Mouse (Mus musculus): ENCODE measurements at regions not wholly inside any gene's neighbourhood (a gene's known extent, or its start where the extent isn't known, plus 50 kb on each side); places are given as distances from the start of the nearest gene placed in this dataset.

DNA sequence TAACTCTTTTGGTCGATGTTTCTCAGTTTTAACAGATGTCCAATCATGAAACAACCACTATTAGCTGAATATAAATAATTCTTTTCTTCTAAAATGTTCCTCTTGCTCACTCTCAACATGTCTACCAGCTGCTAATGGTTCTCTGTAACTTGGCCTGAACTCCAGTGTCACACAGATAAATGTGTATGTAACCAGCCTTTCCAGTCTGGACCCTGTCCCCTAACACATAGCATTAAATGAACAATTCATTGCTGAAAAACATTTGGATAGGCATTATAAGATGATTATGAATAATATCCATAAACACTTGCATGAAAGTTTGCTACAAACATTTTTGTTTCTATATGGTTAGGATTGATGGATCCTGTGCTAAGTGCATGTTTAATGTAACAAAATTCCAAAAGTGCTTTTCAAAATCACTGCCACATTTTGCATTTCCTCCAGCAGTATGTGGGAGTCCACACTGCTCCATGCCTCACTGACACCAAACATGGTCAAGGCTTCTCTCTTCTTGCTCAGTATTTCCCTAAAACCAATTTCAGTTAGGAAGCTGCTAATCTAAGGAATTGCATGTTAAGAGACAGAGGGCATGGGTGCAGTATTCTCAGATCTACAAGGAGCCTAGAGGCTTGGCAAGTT lies 82.1 kb upstream of the Thbs1 start:
- TF ChIP-seq ZNF384 (IDR thresholded peaks at IDR 0.05; ENCODE audit: low read depth, low read length), result no peak
- TF ChIP-seq CHD2 (IDR thresholded peaks at IDR 0.05; ENCODE audit: low read depth, low read length), result no peak
- TF ChIP-seq ZC3H11A (IDR thresholded peaks at IDR 0.05; ENCODE audit: borderline replicate concordance, low read depth, low read length), result no peak
